Mouse (Mus musculus): ENCODE measurements around the gene Oscp1.

Gene Oscp1

DNA sequence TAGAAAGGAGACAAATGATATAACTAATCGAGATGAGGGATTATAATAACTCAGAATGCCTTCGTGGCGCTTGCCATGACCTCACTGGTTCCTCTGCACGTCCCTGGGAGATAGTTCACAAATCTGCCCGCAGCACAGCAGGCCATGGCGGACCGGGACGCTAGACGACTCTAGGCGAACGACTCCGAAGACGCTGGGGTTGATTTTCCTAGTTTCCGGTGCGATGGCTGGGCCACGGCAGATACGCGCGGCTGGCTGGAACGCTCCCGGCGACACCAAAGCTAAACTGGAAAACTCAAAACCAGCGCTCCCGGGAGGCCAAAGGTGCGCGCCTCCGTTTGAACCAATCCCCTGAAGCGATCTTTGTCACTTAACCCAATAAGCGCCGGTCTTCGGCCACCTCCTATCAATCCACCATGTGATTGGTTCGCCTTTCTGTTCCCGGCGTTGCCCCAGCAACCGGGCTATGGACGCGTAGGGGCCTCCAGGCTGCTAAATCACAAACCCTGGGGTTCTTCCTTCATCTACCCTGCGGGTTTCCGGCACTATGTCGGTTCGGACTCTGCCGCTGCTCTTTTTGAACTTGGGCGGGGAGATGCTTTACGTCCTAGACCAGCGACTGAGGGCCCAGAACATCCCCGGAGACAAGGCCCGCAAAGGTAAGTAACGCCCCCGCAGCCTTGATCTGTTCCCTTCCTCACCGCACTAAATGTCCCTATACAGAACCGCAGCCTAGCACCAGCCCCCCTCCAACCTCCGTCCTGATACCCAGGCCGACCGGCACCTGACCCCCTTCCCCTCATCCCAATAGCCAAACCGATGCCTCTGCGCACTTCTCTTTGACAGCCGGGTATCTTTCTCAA, at the start of gene Oscp1:
Oscp1 (plus strand) TSS at position 432 of the 863 bp plus-strand sequence.
- peak; percentile 93 to 95 for DNase-seq

GRCm38 (mm10) chr4:126017676-126018332, 40.6 kb upstream of the Oscp1 start:
- DNase-seq: no peak

DNA sequence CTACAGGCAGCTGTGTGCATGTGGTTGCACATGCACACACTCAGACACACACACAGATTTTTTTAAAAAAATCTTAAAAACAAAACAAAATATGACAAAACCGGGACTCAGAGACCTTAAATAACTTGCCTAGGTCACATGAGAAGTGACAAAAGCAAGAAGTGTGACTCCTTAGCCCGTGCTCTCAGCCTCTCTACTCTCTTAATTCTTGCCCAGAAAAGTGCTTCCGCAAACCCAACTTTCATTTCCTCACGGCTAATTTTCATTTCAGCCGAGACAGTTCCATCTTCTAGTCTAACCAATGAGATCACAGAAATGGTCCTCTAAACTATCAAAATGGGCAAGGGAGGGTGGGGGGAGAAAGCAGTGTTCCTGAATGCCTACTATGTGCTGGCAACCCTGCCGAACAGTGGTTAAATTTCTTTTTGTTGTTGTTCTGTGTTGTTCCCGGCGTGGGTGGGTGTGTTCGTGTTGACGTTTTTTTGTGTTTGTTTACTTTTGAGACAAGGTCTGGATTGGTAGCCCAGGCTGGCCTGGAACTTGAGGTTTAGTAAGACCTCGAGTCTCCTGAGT, 39.3 kb upstream of the Oscp1 start:
- no peak for DNase-seq

GRCm38 (mm10) chr4:126024303-126024900, 34.0 kb upstream of the Oscp1 start, which contains the start of gene Csf3r:
Csf3r (plus strand) TSS chr4:126024550.
- peak in 1 of 2 experiments; percentile 7 for DNase-seq

- DNase-seq: no peak
Observed at GRCm38 (mm10) chr4:126025801-126026200, 32.6 kb upstream of the Oscp1 start.

- no peak for DNase-seq
Observed at GRCm38 (mm10) chr4:126027980-126028379, 30.4 kb upstream of the Oscp1 start.

GRCm38 (mm10) chr4:126029042-126029441, 29.3 kb upstream of the Oscp1 start:
- DNase-seq: no peak

- DNase-seq: no peak
Observed at GRCm38 (mm10) chr4:126030705-126031104, 27.7 kb upstream of the Oscp1 start.

DNA sequence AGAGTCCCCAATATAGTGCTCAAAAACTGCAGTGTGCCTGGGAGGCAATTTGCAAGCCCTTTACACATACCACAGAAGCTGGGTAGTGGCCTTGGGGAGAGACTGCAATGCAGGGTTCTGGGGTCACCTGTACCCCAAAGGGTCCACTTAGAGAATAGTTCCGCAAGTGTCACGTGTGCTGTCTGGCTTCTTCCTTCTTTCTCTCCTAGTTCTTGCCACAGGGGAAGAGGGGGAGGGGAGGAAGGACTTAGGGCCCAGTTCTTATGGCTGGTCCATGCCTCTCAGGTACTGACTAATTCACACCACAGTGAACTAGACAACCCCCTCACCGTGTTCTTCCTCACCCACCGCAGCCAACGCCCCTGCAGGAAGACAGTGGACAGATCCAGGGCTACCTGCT, 23.0 kb upstream of the Oscp1 start:
- DNase-seq: no peak

DNA sequence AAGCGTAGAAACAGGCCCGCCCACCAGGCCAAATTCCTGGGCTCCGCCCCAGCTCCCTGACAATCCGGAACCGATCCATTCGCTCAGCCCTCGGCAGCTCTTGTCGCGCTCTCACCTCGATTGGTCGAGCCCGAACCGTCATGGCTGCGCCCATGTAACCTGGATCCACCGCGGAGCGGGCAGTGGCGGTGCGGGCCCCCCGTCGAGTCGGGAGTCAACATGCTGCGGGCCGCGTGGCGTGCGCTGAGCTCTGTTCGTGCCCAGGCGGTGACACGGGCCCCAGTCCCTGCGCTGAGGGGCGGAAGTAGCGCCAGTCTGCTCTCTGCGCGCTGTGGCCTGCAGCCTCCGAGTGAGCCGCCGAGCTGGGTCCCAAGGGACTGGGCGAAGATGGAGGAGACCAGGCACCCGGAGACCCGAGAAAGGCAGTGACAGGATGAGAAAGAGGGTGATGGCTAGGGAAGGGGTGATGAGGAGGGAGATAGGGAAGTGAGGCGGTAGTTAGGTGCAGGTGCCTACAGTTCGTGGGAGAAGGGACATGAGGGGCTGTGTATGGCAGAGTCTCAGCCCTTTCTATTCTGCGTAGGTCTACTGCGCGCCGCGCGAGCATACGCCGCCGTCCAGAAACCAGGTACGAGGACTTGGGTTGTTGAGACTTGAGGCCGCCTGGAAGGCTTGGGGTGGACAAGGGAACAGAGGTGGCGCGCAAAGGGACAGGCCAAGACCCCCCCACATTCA, 11.3 kb upstream of the Oscp1 start, which contains the start of gene Mrps15:
Mrps15 (plus strand) TSS at position 75 of the 735 bp plus-strand sequence.
- peak; percentile 89 to 92 for DNase-seq

- no peak for DNase-seq
Observed at GRCm38 (mm10) chr4:126051617-126052016, 6.7 kb upstream of the Oscp1 start.

DNA sequence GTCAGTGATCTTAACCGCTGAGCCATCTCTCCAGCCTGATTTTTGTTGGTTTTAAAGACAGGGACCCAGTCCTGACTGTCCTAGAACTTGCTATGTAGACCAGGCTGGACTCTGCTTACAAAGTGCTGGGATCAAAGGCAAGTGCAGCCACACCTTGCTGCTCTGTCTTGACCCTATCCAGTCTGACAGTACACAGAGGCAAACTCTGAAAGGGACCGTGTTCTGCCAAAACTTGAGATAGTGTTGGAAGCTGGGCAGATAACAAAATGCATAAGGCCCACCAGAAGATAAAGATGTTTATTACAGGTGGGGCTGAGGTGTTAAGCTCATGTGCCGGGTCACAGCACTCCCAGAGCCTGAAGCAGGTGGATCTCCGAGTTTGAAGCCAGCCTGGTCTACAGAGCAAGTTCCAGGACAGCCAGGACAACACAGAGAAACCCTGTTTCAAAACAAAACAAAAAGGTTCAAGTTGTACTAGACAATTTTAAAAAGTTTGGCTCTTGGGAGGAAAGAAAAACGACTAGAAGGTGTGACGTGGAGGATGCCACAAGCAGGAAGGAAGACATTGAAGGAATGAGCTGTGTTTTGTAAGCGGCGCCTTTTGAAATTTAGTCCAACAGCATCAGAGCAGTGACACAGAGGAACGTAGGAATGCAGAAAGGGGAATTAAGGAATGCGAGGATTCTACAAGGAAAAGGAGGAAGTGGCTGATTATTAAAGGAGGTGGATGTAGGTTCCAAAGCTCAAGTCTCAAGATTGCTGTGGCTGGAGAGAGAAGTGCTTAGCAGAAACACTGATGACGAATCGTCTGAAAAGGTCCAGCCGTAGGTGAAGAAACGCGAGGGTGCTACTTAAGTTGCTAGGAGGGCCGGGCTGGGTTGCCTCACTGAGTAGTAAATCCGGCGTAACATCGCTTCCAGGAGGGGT, 895 bp upstream of the Oscp1 start:
- DNase-seq: no peak

GRCm38 (mm10) chr4:126058997-126059362, 615 bp downstream of the Oscp1 start:
- DNase-seq: no peak

GRCm38 (mm10) chr4:126062856-126063255, 4.5 kb downstream of the Oscp1 start:
- peak; percentile 12 to 60 for DNase-seq

- DNase-seq: no peak
Observed at GRCm38 (mm10) chr4:126065241-126065640, 6.9 kb downstream of the Oscp1 start.

DNA sequence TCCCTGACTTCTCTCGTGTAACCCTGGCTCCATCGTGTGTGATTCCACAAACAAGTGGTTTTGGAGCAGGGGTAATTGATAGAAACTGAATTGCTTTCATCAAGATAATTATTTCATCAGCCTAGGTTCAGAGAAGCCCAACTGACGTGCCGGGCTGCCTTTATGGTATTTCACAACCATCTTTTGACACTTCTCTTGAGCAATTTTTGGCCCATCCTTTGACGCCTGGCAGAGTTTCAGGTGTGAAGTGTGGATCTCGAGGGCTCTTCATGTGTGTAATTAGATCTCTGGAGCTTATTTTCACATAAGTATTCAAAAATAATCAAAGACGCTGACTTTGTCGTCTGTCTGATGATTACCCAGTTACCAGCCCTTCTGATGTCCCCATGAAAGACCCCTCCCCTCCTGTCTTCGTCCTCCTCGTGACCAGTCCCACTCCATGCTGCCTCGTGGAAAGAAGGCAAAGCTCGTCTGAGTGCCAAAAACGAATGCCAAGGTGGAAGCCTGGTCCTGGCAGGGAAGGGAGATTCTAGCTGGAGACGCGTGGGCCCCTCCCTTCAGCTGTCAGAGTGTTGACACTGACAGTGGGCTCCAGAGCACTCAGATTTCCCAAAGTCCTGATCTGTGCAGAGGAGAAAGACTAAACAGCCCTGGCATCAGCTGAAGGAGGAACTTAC, 9.2 kb downstream of the Oscp1 start:
- DNase-seq: no peak

DNA sequence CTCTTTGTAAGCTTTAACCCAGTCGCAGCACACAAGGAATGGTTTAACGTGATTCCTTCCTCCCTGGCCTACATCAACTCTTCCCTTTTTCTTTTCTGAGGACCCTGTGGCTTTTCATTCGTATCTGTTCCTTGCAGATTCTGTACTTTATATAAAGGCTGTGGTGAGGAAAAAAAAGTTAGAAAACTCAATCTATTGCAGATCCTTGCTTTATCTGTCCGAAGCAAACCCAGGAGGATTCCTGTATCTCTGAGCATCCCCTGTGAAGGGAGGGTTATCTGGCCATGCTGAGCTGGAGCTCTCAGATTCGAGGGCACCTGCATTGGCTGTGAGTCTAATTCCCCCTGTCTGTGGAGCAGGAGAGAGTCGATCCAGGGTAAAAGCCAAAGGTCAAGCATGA, 10.5 kb downstream of the Oscp1 start:
- no peak for DNase-seq

DNA sequence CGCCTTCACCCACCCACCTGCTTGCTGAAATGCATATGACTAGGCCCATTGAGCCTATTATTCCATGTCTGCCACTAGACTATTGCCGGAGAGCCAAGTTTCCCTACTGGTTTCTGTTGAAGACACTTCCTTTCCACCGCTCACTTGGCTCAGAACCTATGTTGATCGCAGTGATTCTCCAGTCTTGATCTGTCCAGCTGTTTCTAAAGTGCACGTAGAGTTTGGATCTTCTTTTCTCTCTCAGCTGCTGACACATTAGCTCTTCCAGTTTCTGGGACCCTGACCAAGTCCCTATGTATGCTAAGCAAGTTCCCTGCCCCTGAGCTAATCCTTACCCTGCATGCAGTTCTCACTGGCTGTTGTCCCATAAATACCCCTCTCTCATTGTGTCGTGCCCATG, 19.5 kb downstream of the Oscp1 start:
- no peak for DNase-seq

DNA sequence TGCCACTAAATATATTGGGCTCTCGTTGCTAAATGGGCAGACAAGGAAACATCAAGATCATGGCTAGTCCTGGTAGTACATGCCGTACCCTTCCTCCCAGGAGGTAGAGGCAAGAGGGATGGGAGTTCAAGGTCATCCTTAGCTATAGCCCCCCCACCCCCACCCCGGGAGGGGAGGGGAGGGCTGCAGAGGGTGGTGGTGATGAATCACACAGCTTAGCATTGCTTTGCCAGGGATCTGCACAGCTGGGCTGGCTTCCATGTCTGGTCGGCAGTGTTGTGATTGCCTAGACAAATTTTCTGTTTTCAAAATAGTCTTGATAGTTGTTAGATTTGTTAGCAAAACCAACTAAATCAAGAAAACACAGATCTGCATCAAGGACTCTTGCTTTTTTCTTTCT, 20.9 kb downstream of the Oscp1 start:
- DNase-seq: no peak

GRCm38 (mm10) chr4:126081601-126082000, 23.2 kb downstream of the Oscp1 start:
- no peak for DNase-seq

- DNase-seq: no peak
Observed at GRCm38 (mm10) chr4:126083021-126083420, 24.7 kb downstream of the Oscp1 start.
